Mouse (Mus musculus) midbrain, embryonic 12.5 days (tissue): ENCODE measurements around the gene Farp1. TPM values are rescaled to one million over a fixed set of nuclear protein-coding genes. Genes with fewer than 3 reads are reported as not detected.
"Not testable (repeated sequence)": the region's sequence is repeated elsewhere in the genome, so short reads cannot be mapped to it uniquely, and the experiment has no call there.

Experiments used
- ATAC-seq: fragments of 200-750 bp; cut with Nextera tagmentation; 2 replicates; pipeline ENCODE4 v1.8.0; 2017; ENCODE audit warnings: low read depth, moderate TSS enrichment, moderate library complexity; ENCODE audit not compliant: low FRiP score
- H3K27ac ChIP-seq: fragments of 300-500 bp; sonication (generic); replicated peaks from 2 replicates; pipeline ENCODE4 v1.5.1; 2016; ENCODE audit warnings: mild to moderate bottlenecking
- H3K27me3 ChIP-seq: fragments of 300-500 bp; sonication (generic); 2 replicates; pipeline ENCODE4 v1.6.1; 2016; ENCODE audit warnings: mild to moderate bottlenecking
- H3K36me3 ChIP-seq: fragments of 300-500 bp; sonication (generic); 2 replicates; pipeline ENCODE4 v1.6.1; 2016
- H3K4me1 ChIP-seq: fragments of 300-500 bp; sonication (generic); 2 replicates; pipeline ENCODE4 v1.6.1; 2016
- H3K4me2 ChIP-seq: fragments of 300-500 bp; sonication (generic); replicated peaks from 2 replicates; pipeline ENCODE4 v1.6.1; 2016; ENCODE audit warnings: mild to moderate bottlenecking, moderate library complexity
- H3K4me3 ChIP-seq: fragments of 300-500 bp; sonication (generic); 2 replicates; pipeline ENCODE4 v1.5.1; 2016; ENCODE audit warnings: mild to moderate bottlenecking
- H3K9ac ChIP-seq: fragments of 300-500 bp; sonication (generic); replicated peaks from 2 replicates; pipeline ENCODE4 v1.6.1; 2016; ENCODE audit warnings: mild to moderate bottlenecking, moderate library complexity
- H3K9me3 ChIP-seq: fragments of 300-500 bp; sonication (generic); 2 replicates; pipeline ENCODE4 v1.6.1; 2016; ENCODE audit warnings: mild to moderate bottlenecking
- WGBS: fragments of 180-500 bp; shearing (Covaris S2); methylation state at CpG from one replicate; pipeline ENCODE4 v1.1.7; 2016; 5-methylcytosine and 5-hydroxymethylcytosine counted together
- polyA plus RNA-seq: library from polyadenylated mRNA; unstranded; fragments of >200 nt; fragmentation: Nextera tagmentation; extraction: Ambion mirVana; gene quantifications from 2 replicates; pipeline ENCODE4 v1.2.1, GENCODE M21; 2016

Farp1 gene
- polyA plus RNA-seq, 1 experiment from 2014 or later, result 26.5 TPM

- Histone ChIP-seq H3K4me2 (no peak overlapping the region), H3K4me1 (peaks cover 11% of the 10 kb centered on the region), H3K9me3 (no peaks in the 10 kb centered on the region), H3K36me3 (no peaks in the 10 kb centered on the region), H3K27ac (no peak overlapping the region; the same call in 1 of the 2 replicates), H3K9ac (no peak overlapping the region), H3K27me3 (no peaks in the 10 kb centered on the region), H3K4me3 (no peak overlapping the region)
- ATAC-seq, result no peak
- WGBS, result 34% methylated on average over 20 of the region's 20 CpGs
Observed at GRCm38 (mm10) chr14:121128858-121129800, 94.1 kb downstream of the Farp1 start.

- H3K9ac ChIP-seq, H3K4me3 ChIP-seq, H3K27ac ChIP-seq, H3K36me3 ChIP-seq, H3K27me3 ChIP-seq, H3K9me3 ChIP-seq, ATAC-seq, H3K4me2 ChIP-seq: not testable (repeated sequence)
- WGBS, result no CpG with 5 or more reads among the region's 1 CpGs
- H3K4me1 ChIP-seq, result peaks cover 11% of the 10 kb centered on the region
Observed at GRCm38 (mm10) chr14:121130351-121130750, 95.4 kb downstream of the Farp1 start.

- H3K4me3 ChIP-seq, result no peak overlapping the region
- no peaks in the 10 kb centered on the region for H3K27me3 ChIP-seq
- H3K4me2 ChIP-seq, result no peak overlapping the region
- no peaks in the 10 kb centered on the region for H3K36me3 ChIP-seq
- 73% methylated on average over 3 of the region's 3 CpGs for WGBS
- no peak overlapping the region for H3K27ac ChIP-seq
- no peak overlapping the region for H3K9ac ChIP-seq
- no peak for ATAC-seq
- H3K9me3 ChIP-seq, result no peaks in the 10 kb centered on the region
- H3K4me1 ChIP-seq, result peaks cover 9% of the 10 kb centered on the region
Observed at GRCm38 (mm10) chr14:121134414-121134813, 99.4 kb downstream of the Farp1 start.

- ATAC-seq, result no peak
- H3K4me1 ChIP-seq, result peaks cover 13% of the 10 kb centered on the region; the same call in 1 of the 2 replicates
- H3K27ac ChIP-seq, result no peak overlapping the region
- H3K9ac ChIP-seq, result no peak overlapping the region
- H3K4me3 ChIP-seq, result no peak overlapping the region
- WGBS, result 87% methylated on average over 7 of the region's 7 CpGs
- H3K4me2 ChIP-seq, result no peak overlapping the region
- H3K9me3 ChIP-seq, result no peaks in the 10 kb centered on the region
- H3K27me3 ChIP-seq, result no peaks in the 10 kb centered on the region
- no peaks in the 10 kb centered on the region for H3K36me3 ChIP-seq
Observed at GRCm38 (mm10) chr14:121143831-121144455, 108.9 kb downstream of the Farp1 start.

- Histone ChIP-seq H3K9ac (no peak overlapping the region), H3K4me1 (peaks cover 13% of the 10 kb centered on the region; the same call in 1 of the 2 replicates), H3K4me2 (no peak overlapping the region), H3K27ac (no peak overlapping the region), H3K9me3 (no peaks in the 10 kb centered on the region), H3K36me3 (no peaks in the 10 kb centered on the region), H3K4me3 (no peak overlapping the region), H3K27me3 (no peaks in the 10 kb centered on the region)
- no peak for ATAC-seq
- WGBS, result 79% methylated on average over 2 of the region's 2 CpGs
Observed at GRCm38 (mm10) chr14:121144496-121144895, 109.5 kb downstream of the Farp1 start.

GRCm38 (mm10) chr14:121145291-121145690, 110.3 kb downstream of the Farp1 start:
- 64% methylated on average over 3 of the region's 3 CpGs for WGBS
- Histone ChIP-seq H3K36me3 (no peaks in the 10 kb centered on the region), H3K4me3 (no peak overlapping the region), H3K4me1 (peaks cover 20% of the 10 kb centered on the region; the same call in 1 of the 2 replicates), H3K9me3 (no peaks in the 10 kb centered on the region), H3K27me3 (no peaks in the 10 kb centered on the region), H3K9ac (no peak overlapping the region), H3K4me2 (no peak overlapping the region), H3K27ac (no peak overlapping the region)
- ATAC-seq, result no peak

DNA sequence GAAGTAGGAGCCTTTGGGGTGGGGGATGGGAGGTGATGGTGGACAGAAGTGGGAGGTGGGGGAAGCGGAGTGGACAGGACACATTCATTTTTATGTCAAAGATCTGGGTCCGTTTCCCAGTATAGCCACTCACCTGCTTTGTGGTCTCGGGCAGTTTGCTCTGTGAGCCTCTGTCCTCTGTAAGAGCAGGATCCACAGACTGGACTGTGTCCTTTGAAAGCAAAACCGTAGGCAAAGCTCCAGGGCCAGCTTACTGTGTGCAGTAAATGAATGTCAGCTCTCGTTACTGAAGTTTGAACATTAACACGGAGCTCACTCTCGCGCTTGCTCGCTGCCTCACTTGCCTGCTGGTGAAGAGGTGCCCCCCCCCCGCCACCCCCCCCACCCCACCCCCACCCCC, 110.7 kb downstream of the Farp1 start:
- no peaks in the 10 kb centered on the region for H3K36me3 ChIP-seq
- ATAC-seq, result no peak
- H3K4me2 ChIP-seq, result no peak overlapping the region
- no peak overlapping the region for H3K9ac ChIP-seq
- no peak overlapping the region for H3K27ac ChIP-seq
- peaks cover 20% of the 10 kb centered on the region; the same call in 1 of the 2 replicates for H3K4me1 ChIP-seq
- H3K27me3 ChIP-seq, result peaks cover 2% of the 10 kb centered on the region; the same call in 1 of the 2 replicates
- 52% methylated on average over 9 of the region's 10 CpGs for WGBS
- no peaks in the 10 kb centered on the region for H3K9me3 ChIP-seq
- no peak overlapping the region for H3K4me3 ChIP-seq

DNA sequence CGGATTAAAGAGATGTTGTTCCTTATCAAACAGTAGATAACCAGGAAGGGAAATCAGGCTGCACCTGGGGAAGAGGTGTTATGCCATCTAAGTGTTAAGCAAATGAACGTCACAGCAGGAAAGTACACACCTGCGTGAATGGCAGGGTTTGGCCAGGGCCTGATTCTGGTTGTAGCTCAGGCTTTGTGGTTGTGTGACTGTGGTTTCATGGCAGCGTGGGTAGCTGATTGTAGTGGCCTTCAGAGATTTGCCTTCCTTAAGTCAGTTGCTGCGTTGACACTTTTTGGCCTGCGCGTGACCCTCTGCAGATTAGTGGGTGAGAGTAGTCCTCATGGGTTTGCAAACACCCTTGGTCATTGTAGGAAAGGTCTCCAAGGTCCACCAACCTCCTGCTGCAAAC, 111.2 kb downstream of the Farp1 start:
- Histone ChIP-seq H3K36me3 (no peaks in the 10 kb centered on the region), H3K4me1 (peaks cover 24% of the 10 kb centered on the region; the same call in 1 of the 2 replicates), H3K27ac (no peak overlapping the region), H3K4me2 (no peak overlapping the region), H3K9ac (no peak overlapping the region), H3K27me3 (peaks cover 7% of the 10 kb centered on the region; the same call in 1 of the 2 replicates), H3K9me3 (no peaks in the 10 kb centered on the region), H3K4me3 (no peak overlapping the region)
- 69% methylated on average over 7 of the region's 7 CpGs for WGBS
- ATAC-seq, result no peak

DNA sequence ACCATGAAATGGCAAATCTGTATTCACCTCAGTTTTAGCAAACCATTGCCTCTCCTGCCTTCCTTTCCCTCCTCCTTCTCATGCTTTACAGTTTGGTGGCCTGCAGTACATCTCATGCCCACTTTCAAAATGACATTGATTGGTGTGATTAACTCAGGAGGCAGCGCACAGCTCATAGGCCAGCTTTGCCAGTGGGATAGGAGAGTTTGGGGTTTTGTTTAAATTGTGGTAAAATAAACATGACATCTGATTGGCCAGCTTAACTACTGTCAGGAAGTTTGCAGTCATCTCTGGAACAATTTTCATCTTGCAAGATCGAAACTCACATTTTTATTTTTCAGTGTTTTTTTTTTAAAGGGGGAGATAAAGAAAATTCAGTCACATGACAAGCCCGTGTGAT, 112.0 kb downstream of the Farp1 start:
- ATAC-seq, result no peak
- Histone ChIP-seq H3K4me1 (peaks cover 32% of the 10 kb centered on the region; the same call in 1 of the 2 replicates), H3K27me3 (peaks cover 7% of the 10 kb centered on the region; the same call in 1 of the 2 replicates), H3K4me2 (no peak overlapping the region), H3K4me3 (no peak overlapping the region), H3K36me3 (no peaks in the 10 kb centered on the region), H3K9ac (no peak overlapping the region), H3K27ac (no peak overlapping the region), H3K9me3 (no peaks in the 10 kb centered on the region)
- 90% methylated on average over 3 of the region's 3 CpGs for WGBS

- no peak overlapping the region for H3K9ac ChIP-seq
- peaks cover 42% of the 10 kb centered on the region for H3K4me1 ChIP-seq
- H3K4me3 ChIP-seq, result no peak overlapping the region
- WGBS, result 84% methylated on average over 11 of the region's 11 CpGs
- H3K27me3 ChIP-seq, result peaks cover 7% of the 10 kb centered on the region; the same call in 1 of the 2 replicates
- no peaks in the 10 kb centered on the region for H3K9me3 ChIP-seq
- no peak for ATAC-seq
- no peaks in the 10 kb centered on the region for H3K36me3 ChIP-seq
- no peak overlapping the region for H3K27ac ChIP-seq
- H3K4me2 ChIP-seq, result no peak overlapping the region
Observed at GRCm38 (mm10) chr14:121148088-121148785, 113.2 kb downstream of the Farp1 start.

- no peak overlapping the region for H3K4me2 ChIP-seq
- no peaks in the 10 kb centered on the region for H3K36me3 ChIP-seq
- H3K9ac ChIP-seq, result no peak overlapping the region
- H3K4me3 ChIP-seq, result no peak overlapping the region
- H3K27me3 ChIP-seq, result peaks cover 7% of the 10 kb centered on the region; the same call in 1 of the 2 replicates
- WGBS, result 64% methylated on average over 5 of the region's 5 CpGs
- no peak for ATAC-seq
- H3K27ac ChIP-seq, result no peak overlapping the region
- H3K4me1 ChIP-seq, result peaks cover 47% of the 10 kb centered on the region
- no peaks in the 10 kb centered on the region for H3K9me3 ChIP-seq
Observed at GRCm38 (mm10) chr14:121149984-121150383, 115.0 kb downstream of the Farp1 start.
